Mouse (Mus musculus) splenic B cell, adult 2 months (primary cell): ENCODE measurements around the gene Hoxa10.
A peak's percentile ranks its signal among the peaks of the same experiment; 100 is the strongest.

ENCODE experiments used
- DNase-seq: peaks from one replicate; pipeline ENCODE4 v3.0.0-alpha.2; 2011; ENCODE audit warnings: low read depth, low spot score
- H3K27me3 ChIP-seq: 2 replicates; pipeline ENCODE4 v1.6.1; 2012; ENCODE audit warnings: mild to moderate bottlenecking, low read length, moderate library complexity, mixed read lengths; ENCODE audit not compliant: control insufficient read depth, poor library complexity, insufficient read depth, severe bottlenecking
- H3K36me3 ChIP-seq: 2 replicates; pipeline ENCODE4 v1.6.1; 2012; ENCODE audit warnings: mild to moderate bottlenecking, low read length, moderate library complexity, mixed read lengths; ENCODE audit not compliant: control insufficient read depth, poor library complexity, insufficient read depth, severe bottlenecking

The Hoxa10 gene

GRCm38 (mm10) chr6:52267691-52268090, 27.0 kb upstream of the Hoxa10 start:
- peaks cover 4% of the 10 kb centered on the region; the same call in 1 of the 2 replicates for H3K27me3 ChIP-seq
- no peaks in the 10 kb centered on the region for H3K36me3 ChIP-seq
- DNase-seq: no peak

DNA sequence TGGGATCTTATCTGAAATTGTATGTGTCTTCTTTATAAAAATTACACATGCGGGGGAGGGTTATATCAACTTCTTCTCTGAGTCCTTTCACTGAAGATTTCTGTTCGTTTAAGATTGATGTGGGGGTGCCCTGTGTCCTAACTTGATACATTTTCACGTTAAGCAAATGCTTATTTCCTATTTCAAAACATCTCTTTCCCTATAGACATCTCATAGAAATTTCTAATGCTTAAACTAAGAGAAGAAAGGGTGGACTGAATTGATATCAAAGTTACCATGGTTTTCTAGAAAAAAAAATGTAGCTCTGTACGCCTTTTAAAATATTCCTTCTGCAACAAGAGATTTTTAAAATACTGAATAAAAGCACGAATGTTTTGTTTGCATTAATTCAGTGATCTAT, 26.6 kb upstream of the Hoxa10 start:
- DNase-seq: no peak
- Histone ChIP-seq H3K27me3 (peaks cover 4% of the 10 kb centered on the region; the same call in 1 of the 2 replicates), H3K36me3 (no peaks in the 10 kb centered on the region)

DNA sequence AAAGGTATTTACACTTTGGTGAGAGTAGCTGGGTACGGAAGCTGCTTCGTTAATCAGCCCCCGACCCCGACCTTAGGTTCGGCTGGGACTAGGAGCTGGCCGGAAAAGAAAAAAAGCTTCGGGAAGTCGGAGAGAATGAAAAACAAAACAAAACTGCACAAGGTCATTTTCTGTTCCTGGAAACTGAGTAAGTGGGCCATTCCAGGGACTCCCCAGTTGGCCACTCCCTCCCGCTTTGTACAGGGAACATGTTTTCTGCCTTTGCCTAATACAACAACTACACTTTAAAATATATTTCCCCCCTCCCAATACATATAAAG, 26.0 kb upstream of the Hoxa10 start:
- peaks cover 4% of the 10 kb centered on the region; the same call in 1 of the 2 replicates for H3K27me3 ChIP-seq
- no peaks in the 10 kb centered on the region for H3K36me3 ChIP-seq
- DNase-seq: no peak

GRCm38 (mm10) chr6:52265913-52266665, 25.4 kb upstream of the Hoxa10 start:
- no peak for DNase-seq
- no peaks in the 10 kb centered on the region for H3K36me3 ChIP-seq

GRCm38 (mm10) chr6:52265306-52265912, 24.8 kb upstream of the Hoxa10 start:
- no peaks in the 10 kb centered on the region for H3K36me3 ChIP-seq
- peaks cover 5% of the 10 kb centered on the region for H3K27me3 ChIP-seq
- DNase-seq: no peak

More at GRCm38 (mm10) chr6:52265913-52266665, 25.4 kb upstream of the Hoxa10 start:
- H3K27me3 ChIP-seq: peaks cover 4% of the 10 kb centered on the region; the same call in 1 of the 2 replicates

- no peak for DNase-seq
- no peaks in the 10 kb centered on the region for H3K36me3 ChIP-seq
- H3K27me3 ChIP-seq: peaks cover 10% of the 10 kb centered on the region
These were observed 23.6 kb upstream of the Hoxa10 start for GRCm38 (mm10) chr6:52264106-52264790.

DNA sequence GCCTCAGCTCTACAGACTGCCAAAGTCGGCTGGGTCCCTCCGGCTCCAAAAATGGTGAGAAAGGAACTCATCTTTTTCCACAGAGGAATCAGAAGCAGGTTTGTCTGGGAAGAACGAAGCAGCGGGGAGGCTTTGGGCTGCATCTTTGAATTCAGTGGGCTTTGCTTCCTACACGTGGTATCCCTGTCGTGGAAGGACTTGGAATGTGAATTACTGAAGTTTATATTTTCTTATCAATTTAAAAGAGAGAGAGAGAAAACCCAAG, 22.6 kb upstream of the Hoxa10 start:
- Histone ChIP-seq H3K36me3 (no peaks in the 10 kb centered on the region), H3K27me3 (peaks cover 10% of the 10 kb centered on the region)
- DNase-seq: no peak

- Histone ChIP-seq H3K36me3 (no peaks in the 10 kb centered on the region), H3K27me3 (peaks cover 10% of the 10 kb centered on the region)
- DNase-seq: no peak
These were observed 22.0 kb upstream of the Hoxa10 start for GRCm38 (mm10) chr6:52262463-52263320.

- Histone ChIP-seq H3K36me3 (no peaks in the 10 kb centered on the region), H3K27me3 (peaks cover 10% of the 10 kb centered on the region)
- no peak for DNase-seq
These were observed 21.3 kb upstream of the Hoxa10 start for GRCm38 (mm10) chr6:52261751-52262462.

GRCm38 (mm10) chr6:52260654-52261575, 20.3 kb upstream of the Hoxa10 start, which contains the start of gene Hoxa13:
TSS of gene Hoxa13 (minus strand) at chr6:52260880.
- no peaks in the 10 kb centered on the region for H3K36me3 ChIP-seq
- no peak for DNase-seq
- H3K27me3 ChIP-seq: peaks cover 10% of the 10 kb centered on the region

- DNase-seq: no peak
- H3K27me3 ChIP-seq: peaks cover 8% of the 10 kb centered on the region
- no peaks in the 10 kb centered on the region for H3K36me3 ChIP-seq
These were observed 19.2 kb upstream of the Hoxa10 start for GRCm38 (mm10) chr6:52259811-52260261.

GRCm38 (mm10) chr6:52259081-52259790, 18.6 kb upstream of the Hoxa10 start:
- H3K27me3 ChIP-seq: peaks cover 9% of the 10 kb centered on the region
- no peak for DNase-seq
- H3K36me3 ChIP-seq: no peaks in the 10 kb centered on the region

- DNase-seq: peak; percentile 92
- Histone ChIP-seq H3K36me3 (no peaks in the 10 kb centered on the region), H3K27me3 (peaks cover 20% of the 10 kb centered on the region)
These were observed 16.3 kb upstream of the Hoxa10 start for GRCm38 (mm10) chr6:52256956-52257355.
